Mouse (Mus musculus) megakaryocyte, embryonic 14.5 days (primary cell): ENCODE measurements at regions not wholly inside any gene's neighbourhood (a gene's known extent, or its start where the extent isn't known, plus 50 kb on each side); places are given as distances from the start of the nearest gene placed in this dataset.

Experiments
- H3K27me3 ChIP-seq: replicated peaks from 2 replicates; pipeline ENCODE3; 2012; ENCODE audit warnings: inconsistent platforms
- H3K36me3 ChIP-seq: replicated peaks from 2 replicates; pipeline ENCODE3; 2012; ENCODE audit warnings: low read length, inconsistent platforms, mixed read lengths
- H3K4me1 ChIP-seq: 2 replicates; pipeline ENCODE4 v1.6.1; 2012; ENCODE audit warnings: inconsistent platforms
- H3K4me3 ChIP-seq: replicated peaks from 2 replicates; pipeline ENCODE3; 2012; ENCODE audit warnings: moderate library complexity, mild to moderate bottlenecking, inconsistent platforms
- H3K9me3 ChIP-seq: 2 replicates; pipeline ENCODE4 v1.6.1; 2012; ENCODE audit warnings: inconsistent platforms
- FLI1 ChIP-seq: IDR thresholded peaks from 2 replicates; pipeline ENCODE4 v1.6.1; 2012; ENCODE audit warnings: low read length, inconsistent platforms, mixed read lengths
- GATA1 ChIP-seq: IDR thresholded peaks from 3 replicates; pipeline ENCODE4 v1.6.1; 2012; ENCODE audit warnings: mixed read lengths, low read length, inconsistent platforms, borderline replicate concordance

- no peaks in the 10 kb centered on the region for H3K36me3 ChIP-seq
- peaks cover 5% of the 10 kb centered on the region for H3K27me3 ChIP-seq
- H3K4me3 ChIP-seq, result peak overlapping the region; percentile 18
- H3K9me3 ChIP-seq, result peaks cover 8% of the 10 kb centered on the region; the same call in 1 of the 2 replicates
- TF ChIP-seq GATA1, result no peak; the same call in 2 of the 3 replicates
- H3K4me1 ChIP-seq, result peaks cover 19% of the 10 kb centered on the region
These were observed 56.8 kb downstream of the Odc1 start for GRCm38 (mm10) chr12:17601245-17602023.

- peaks cover 7% of the 10 kb centered on the region for H3K27me3 ChIP-seq
- H3K4me3 ChIP-seq, result no peak overlapping the region
- TF ChIP-seq FLI1 (no peak), GATA1 (no peak)
- peaks cover 8% of the 10 kb centered on the region; the same call in 1 of the 2 replicates for H3K9me3 ChIP-seq
- H3K36me3 ChIP-seq, result no peaks in the 10 kb centered on the region
- H3K4me1 ChIP-seq, result peaks cover 19% of the 10 kb centered on the region
These were observed 59.0 kb downstream of the Odc1 start for GRCm38 (mm10) chr12:17603576-17603975.

- H3K4me1 ChIP-seq, result no peaks in the 10 kb centered on the region; the same call in 1 of the 2 replicates
These were observed 65.8 kb downstream of the Odc1 start for GRCm38 (mm10) chr12:17610384-17610783.

GRCm38 (mm10) chr12:17611988-17612387 lies 67.4 kb downstream of the Odc1 start:
- Histone ChIP-seq H3K4me3 (no peak overlapping the region), H3K27me3 (peaks cover 25% of the 10 kb centered on the region), H3K9me3 (peaks cover 10% of the 10 kb centered on the region), H3K36me3 (no peaks in the 10 kb centered on the region), H3K4me1 (no peaks in the 10 kb centered on the region; the same call in 1 of the 2 replicates)
- no peak for TF ChIP-seq GATA1
- TF ChIP-seq FLI1, result no peak

More at GRCm38 (mm10) chr12:17610384-17610783, 65.8 kb downstream of the Odc1 start:
- Histone ChIP-seq H3K36me3 (no peaks in the 10 kb centered on the region), H3K27me3 (peaks cover 25% of the 10 kb centered on the region), H3K4me3 (no peak overlapping the region), H3K9me3 (peaks cover 8% of the 10 kb centered on the region; the same call in 1 of the 2 replicates)
- TF ChIP-seq GATA1 (no peak), FLI1 (no peak)

- peaks cover 16% of the 10 kb centered on the region for H3K9me3 ChIP-seq
- H3K4me1 ChIP-seq, result 0 out of 2 replicates have a peak, but pooled peaks cover 3% of the 10 kb centered on the region
- TF ChIP-seq GATA1, result no peak
- no peak for TF ChIP-seq FLI1
- no peak overlapping the region for H3K4me3 ChIP-seq
- peaks cover 16% of the 10 kb centered on the region for H3K27me3 ChIP-seq
- H3K36me3 ChIP-seq, result no peaks in the 10 kb centered on the region
These were observed 72.4 kb upstream of the Hpcal1 start for GRCm38 (mm10) chr12:17618300-17618699.

- Histone ChIP-seq H3K4me1 (0 out of 2 replicates have a peak, but pooled peaks cover 3% of the 10 kb centered on the region), H3K27me3 (peaks cover 13% of the 10 kb centered on the region), H3K36me3 (no peaks in the 10 kb centered on the region), H3K9me3 (peaks cover 13% of the 10 kb centered on the region), H3K4me3 (no peak overlapping the region)
- TF ChIP-seq FLI1, result no peak
- TF ChIP-seq GATA1, result no peak
These were observed 70.4 kb upstream of the Hpcal1 start for GRCm38 (mm10) chr12:17620226-17620625.

- no peaks in the 10 kb centered on the region for H3K36me3 ChIP-seq
- H3K27me3 ChIP-seq, result peaks cover 13% of the 10 kb centered on the region
- peaks cover 12% of the 10 kb centered on the region for H3K9me3 ChIP-seq
- TF ChIP-seq GATA1, result no peak
- 0 out of 2 replicates have a peak, but pooled peaks cover 3% of the 10 kb centered on the region for H3K4me1 ChIP-seq
- no peak overlapping the region for H3K4me3 ChIP-seq
These were observed 69.2 kb upstream of the Hpcal1 start for GRCm38 (mm10) chr12:17621487-17621888.

- Histone ChIP-seq H3K27me3 (peaks cover 11% of the 10 kb centered on the region), H3K4me1 (0 out of 2 replicates have a peak, but pooled peaks cover 3% of the 10 kb centered on the region), H3K4me3 (no peak overlapping the region), H3K36me3 (no peaks in the 10 kb centered on the region), H3K9me3 (peaks cover under 1% of the 10 kb centered on the region; the same call in 1 of the 2 replicates)
- no peak for TF ChIP-seq GATA1
- TF ChIP-seq FLI1, result no peak
These were observed 68.1 kb upstream of the Hpcal1 start for GRCm38 (mm10) chr12:17622509-17623005.

- peaks cover 4% of the 10 kb centered on the region for H3K9me3 ChIP-seq
- H3K27me3 ChIP-seq, result peaks cover 4% of the 10 kb centered on the region
- no peak overlapping the region for H3K4me3 ChIP-seq
- no peaks in the 10 kb centered on the region for H3K36me3 ChIP-seq
- H3K4me1 ChIP-seq, result 0 out of 2 replicates have a peak, but pooled peaks cover 3% of the 10 kb centered on the region
- no peak for TF ChIP-seq GATA1
- no peak for TF ChIP-seq FLI1
These were observed 64.6 kb upstream of the Hpcal1 start for GRCm38 (mm10) chr12:17626043-17626442.

GRCm38 (mm10) chr12:17631161-17631560 lies 59.5 kb upstream of the Hpcal1 start:
- peaks cover 19% of the 10 kb centered on the region for H3K9me3 ChIP-seq
- H3K36me3 ChIP-seq, result no peaks in the 10 kb centered on the region
- H3K4me1 ChIP-seq, result no peaks in the 10 kb centered on the region
- H3K27me3 ChIP-seq, result peaks cover 5% of the 10 kb centered on the region
- TF ChIP-seq GATA1 (no peak), FLI1 (no peak)
- H3K4me3 ChIP-seq, result no peak overlapping the region
